Mouse (Mus musculus): ENCODE results near the gene Pou6f1. TPM values are rescaled to one million over a fixed set of nuclear protein-coding genes. Genes with fewer than 3 reads are reported as not detected.
"Not testable (repeated sequence)": the region's sequence is repeated elsewhere in the genome, so short reads cannot be mapped to it uniquely, and the experiment has no call there.

The Pou6f1 gene
- polyA plus RNA-seq, 1 experiment = 9.6 TPM

GRCm38 (mm10) chr15:100574378-100574777 lies 25.4 kb downstream of the Pou6f1 start:
- Histone ChIP-seq H3K4me3 (ENCODE audit: insufficient read depth, low read depth, low read length) (no peak overlapping the region), H3K27ac (replicated peaks; ENCODE audit: low read depth, low read length) (peak overlapping the region; percentile 1; the same call in 1 of the 2 replicates), H3K4me1 (ENCODE audit: control insufficient read depth, insufficient read depth, insufficient read length, low read length) (0 out of 2 replicates have a peak, but pooled peaks cover 3% of the 10 kb centered on the region)

DNA sequence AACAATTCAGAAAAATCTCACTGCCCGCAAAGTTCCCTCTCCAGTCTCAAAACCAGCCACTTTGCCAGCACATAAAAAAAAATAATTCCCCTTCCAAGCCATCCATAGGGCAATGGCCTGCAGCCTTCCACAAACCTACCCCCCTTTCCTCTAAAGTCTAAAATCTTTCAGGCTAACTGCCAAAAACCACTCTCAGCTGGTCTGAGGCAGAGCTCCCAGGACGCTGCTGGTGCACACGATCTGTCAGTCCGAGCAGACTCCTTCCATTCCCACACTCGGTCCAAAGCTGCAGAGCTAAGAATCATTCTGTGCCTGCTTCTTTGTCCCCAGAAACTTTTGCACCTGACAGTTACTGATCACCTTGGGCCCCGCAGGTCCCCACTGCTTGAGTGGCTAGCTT lies 25.8 kb downstream of the Pou6f1 start:
- H3K27ac ChIP-seq (replicated peaks; ENCODE audit: low read depth, low read length) = peak overlapping the region; percentile 1; the same call in 1 of the 2 replicates
- H3K4me3 ChIP-seq (ENCODE audit: insufficient read depth, low read depth, low read length) = no peak overlapping the region
- 0 out of 2 replicates have a peak, but pooled peaks cover 3% of the 10 kb centered on the region for H3K4me1 ChIP-seq (ENCODE audit: control insufficient read depth, insufficient read depth, insufficient read length, low read length)

DNA sequence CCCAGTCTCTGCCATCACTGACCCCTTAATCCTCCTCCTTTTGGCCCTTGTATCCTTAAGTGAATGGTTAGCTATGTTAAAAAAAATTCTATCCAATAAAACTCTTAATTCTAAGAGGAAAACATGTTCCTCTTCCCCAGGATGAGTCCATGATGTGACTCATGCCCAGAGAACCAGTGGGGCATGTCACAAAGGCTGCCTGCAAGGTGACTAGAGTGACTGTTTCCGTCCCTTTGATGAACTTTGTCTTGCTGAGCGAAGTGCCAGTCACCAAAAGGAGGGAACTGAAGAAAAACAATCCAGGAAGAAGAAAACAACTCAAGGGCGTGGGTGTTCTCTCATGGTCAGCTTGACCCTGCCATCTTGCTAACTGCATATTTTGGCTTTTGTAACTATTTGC lies 30.5 kb downstream of the Pou6f1 start:
- no peak overlapping the region for H3K27ac ChIP-seq (replicated peaks; ENCODE audit: low read depth, low read length)
- H3K4me1 ChIP-seq (ENCODE audit: control insufficient read depth, insufficient read depth, insufficient read length, low read length) = 0 out of 2 replicates have a peak, but pooled peaks cover 3% of the 10 kb centered on the region
- no peak overlapping the region for H3K4me3 ChIP-seq (ENCODE audit: insufficient read depth, low read depth, low read length)

DNA sequence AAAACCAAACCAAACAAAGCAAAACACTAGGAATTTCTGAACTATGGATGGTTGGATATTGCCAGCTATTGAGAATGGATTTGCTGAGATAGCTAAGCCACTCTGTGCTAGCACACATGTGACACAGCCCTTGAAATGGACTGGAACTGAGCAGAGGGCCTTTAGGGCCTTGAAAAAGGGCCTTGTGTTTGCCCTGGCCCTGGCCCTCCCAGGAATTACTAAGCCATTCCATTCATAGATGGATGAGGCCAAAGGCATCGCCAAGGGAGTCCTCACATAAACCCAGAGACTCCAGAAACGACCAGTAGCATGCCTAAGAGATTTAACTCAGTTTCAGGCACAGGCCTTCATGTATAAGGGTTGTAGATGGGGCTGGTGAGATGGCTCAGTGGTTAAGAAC lies 33.3 kb downstream of the Pou6f1 start:
- Histone ChIP-seq H3K27ac (replicated peaks; ENCODE audit: low read depth, low read length) (no peak overlapping the region), H3K4me1 (ENCODE audit: control insufficient read depth, insufficient read depth, insufficient read length, low read length) (no peaks in the 10 kb centered on the region), H3K4me3 (ENCODE audit: insufficient read depth, low read depth, low read length) (no peak overlapping the region)

GRCm38 (mm10) chr15:100557705-100558433 lies 41.9 kb downstream of the Pou6f1 start:
- Histone ChIP-seq H3K4me1 (ENCODE audit: control insufficient read depth, insufficient read depth, insufficient read length, low read length) (no peaks in the 10 kb centered on the region), H3K4me3 (ENCODE audit: insufficient read depth, low read depth, low read length) (no peak overlapping the region), H3K27ac (replicated peaks; ENCODE audit: low read depth, low read length) (no peak overlapping the region)

GRCm38 (mm10) chr15:100556378-100556777 lies 43.4 kb downstream of the Pou6f1 start:
- Histone ChIP-seq H3K4me3 (ENCODE audit: insufficient read depth, low read depth, low read length) (no peak overlapping the region), H3K27ac (replicated peaks; ENCODE audit: low read depth, low read length) (no peak overlapping the region), H3K4me1 (ENCODE audit: control insufficient read depth, insufficient read depth, insufficient read length, low read length) (no peaks in the 10 kb centered on the region)

GRCm38 (mm10) chr15:100555965-100556364 lies 43.8 kb downstream of the Pou6f1 start:
- no peaks in the 10 kb centered on the region for H3K4me1 ChIP-seq (ENCODE audit: control insufficient read depth, insufficient read depth, insufficient read length, low read length)

GRCm38 (mm10) chr15:100551326-100552307 lies 48.2 kb downstream of the Pou6f1 start, which contains the start of gene Tfcp2:
TSS of gene Tfcp2 (minus strand) at chr15:100552008.
- Histone ChIP-seq H3K4me3 (ENCODE audit: insufficient read depth, low read depth, low read length) (peak within 1 kb of the TSS; percentile 76), H3K4me1 (ENCODE audit: control insufficient read depth, insufficient read depth, insufficient read length, low read length) (no peaks in the 10 kb centered on the region), H3K27ac (replicated peaks; ENCODE audit: low read depth, low read length) (peak within 1 kb of the TSS; percentile 74)

More at GRCm38 (mm10) chr15:100555965-100556364, 43.8 kb downstream of the Pou6f1 start:
- no peak overlapping the region for H3K4me3 ChIP-seq (ENCODE audit: insufficient read depth, low read depth, low read length)
- no peak overlapping the region for H3K27ac ChIP-seq (replicated peaks; ENCODE audit: low read depth, low read length)

- Histone ChIP-seq H3K4me3 (ENCODE audit: insufficient read depth, low read depth, low read length) (no peak overlapping the region), H3K4me1 (ENCODE audit: control insufficient read depth, insufficient read depth, insufficient read length, low read length) (no peaks in the 10 kb centered on the region), H3K27ac (replicated peaks; ENCODE audit: low read depth, low read length) (no peak overlapping the region)
Measured at GRCm38 (mm10) chr15:100550280-100550679, 49.5 kb downstream of the Pou6f1 start.

DNA sequence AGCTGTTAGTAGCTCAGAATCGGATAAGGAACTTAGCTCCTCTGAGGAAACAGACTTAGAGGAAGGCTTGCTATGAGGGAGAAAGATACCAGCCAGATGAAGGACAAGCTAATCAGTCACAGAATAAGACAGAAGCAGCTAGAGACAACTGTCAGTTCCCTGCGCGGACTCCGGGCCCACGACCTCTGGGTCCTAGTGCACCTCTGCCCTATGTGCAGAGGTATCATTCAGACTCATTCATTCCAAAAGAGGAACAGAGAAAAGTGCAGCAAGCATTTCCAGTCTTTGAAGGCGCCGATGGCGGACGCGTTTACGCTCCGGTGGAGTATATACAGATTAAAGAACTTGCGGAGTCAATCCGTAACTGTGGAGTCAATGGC lies 56.1 kb downstream of the Pou6f1 start:
- H3K4me1 ChIP-seq (ENCODE audit: control insufficient read depth, insufficient read depth, insufficient read length, low read length); H3K27ac ChIP-seq (replicated peaks; ENCODE audit: low read depth, low read length); H3K4me3 ChIP-seq (ENCODE audit: insufficient read depth, low read depth, low read length): not testable (repeated sequence)

DNA sequence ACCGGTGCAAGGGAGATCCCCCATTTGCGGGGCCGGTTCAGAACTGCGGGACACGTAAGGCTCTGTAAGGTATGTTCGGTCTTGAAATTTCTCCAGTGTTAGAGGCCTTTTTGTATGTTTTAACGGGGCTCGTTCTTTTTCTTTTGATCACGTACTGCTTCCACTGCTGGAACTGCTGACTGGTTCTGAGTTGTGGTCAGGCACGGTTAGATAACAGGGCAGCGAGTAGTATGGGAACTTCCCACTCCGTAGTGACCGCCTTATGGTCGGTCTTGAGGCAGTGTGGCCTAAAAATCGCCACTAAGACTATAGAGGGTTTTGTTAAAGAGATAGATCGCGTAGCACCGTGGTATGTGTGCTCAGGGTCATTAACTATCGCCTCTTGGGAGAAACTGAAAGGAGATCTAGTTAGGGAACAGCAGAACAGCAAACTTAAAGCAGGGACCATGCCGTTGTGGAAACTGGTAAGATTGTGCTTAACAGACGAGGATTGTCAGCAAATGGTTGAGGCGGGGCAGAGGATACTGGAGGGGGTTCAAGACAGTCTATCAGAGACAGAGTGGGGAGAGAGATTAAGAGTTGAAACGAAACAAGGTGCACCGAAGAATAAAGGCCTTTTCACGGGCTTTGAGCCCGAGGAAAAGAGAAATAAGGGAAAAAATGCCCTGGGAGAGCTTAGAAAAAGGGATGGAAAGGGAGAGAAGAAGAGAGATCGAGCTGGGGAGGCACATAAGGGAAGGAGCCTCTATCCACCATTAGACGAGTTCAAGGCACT lies 56.7 kb downstream of the Pou6f1 start:
- H3K4me1 ChIP-seq (ENCODE audit: control insufficient read depth, insufficient read depth, insufficient read length, low read length); H3K27ac ChIP-seq (replicated peaks; ENCODE audit: low read depth, low read length); H3K4me3 ChIP-seq (ENCODE audit: insufficient read depth, low read depth, low read length): not testable (repeated sequence)

GRCm38 (mm10) chr15:100541426-100541825 lies 58.4 kb downstream of the Pou6f1 start:
- Histone ChIP-seq H3K4me1 (ENCODE audit: control insufficient read depth, insufficient read depth, insufficient read length, low read length) (no peaks in the 10 kb centered on the region), H3K27ac (replicated peaks; ENCODE audit: low read depth, low read length) (no peak overlapping the region), H3K4me3 (ENCODE audit: insufficient read depth, low read depth, low read length) (no peak overlapping the region)

GRCm38 (mm10) chr15:100541001-100541400 lies 58.8 kb downstream of the Pou6f1 start:
- not testable (repeated sequence) for H3K27ac ChIP-seq (replicated peaks; ENCODE audit: low read depth, low read length)

DNA sequence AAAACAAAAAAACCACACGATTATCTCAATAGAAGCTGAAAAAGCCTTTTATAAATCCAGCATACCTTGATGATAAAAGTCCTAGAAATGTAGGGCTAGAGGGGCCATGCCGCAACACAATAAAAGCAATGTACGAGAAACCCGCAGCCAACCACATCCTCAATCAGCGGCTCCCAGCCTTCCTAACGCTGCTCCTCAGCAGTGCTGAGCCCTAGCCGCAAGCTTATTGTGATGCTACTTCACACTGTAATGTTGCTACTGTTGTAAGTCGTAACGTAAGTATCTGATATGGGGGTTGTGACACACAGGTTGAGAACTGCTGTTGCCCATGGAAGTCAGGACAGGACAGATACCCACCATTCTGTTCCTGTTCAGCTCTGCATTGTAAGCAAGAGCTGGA lies 60.4 kb downstream of the Pou6f1 start:
- Histone ChIP-seq H3K4me3 (ENCODE audit: insufficient read depth, low read depth, low read length) (no peak overlapping the region), H3K4me1 (ENCODE audit: control insufficient read depth, insufficient read depth, insufficient read length, low read length) (no peaks in the 10 kb centered on the region)

More at GRCm38 (mm10) chr15:100541001-100541400, 58.8 kb downstream of the Pou6f1 start:
- H3K4me1 ChIP-seq (ENCODE audit: control insufficient read depth, insufficient read depth, insufficient read length, low read length); H3K4me3 ChIP-seq (ENCODE audit: insufficient read depth, low read depth, low read length): not testable (repeated sequence)

DNA sequence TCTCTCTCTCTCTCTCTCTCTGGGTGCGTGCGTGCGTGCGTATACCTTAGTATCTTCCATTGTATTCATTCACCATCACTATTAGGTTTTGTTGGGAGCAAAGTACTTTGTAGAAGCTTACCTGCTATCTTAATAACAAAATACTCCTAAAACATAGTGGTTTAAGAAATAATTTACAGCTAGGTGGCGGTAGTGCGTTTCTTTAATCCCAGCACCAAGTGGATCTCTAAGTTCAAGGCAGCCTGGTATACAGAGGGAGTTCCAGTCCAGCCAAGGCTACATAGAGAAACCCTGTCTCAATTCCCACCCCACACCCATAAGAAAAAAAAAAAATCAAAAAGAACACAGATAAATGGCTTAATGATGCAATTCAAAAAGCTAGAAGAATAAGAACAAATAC lies 61.9 kb downstream of the Pou6f1 start:
- no peak overlapping the region for H3K27ac ChIP-seq (replicated peaks; ENCODE audit: low read depth, low read length)
- no peak overlapping the region for H3K4me3 ChIP-seq (ENCODE audit: insufficient read depth, low read depth, low read length)
- no peaks in the 10 kb centered on the region for H3K4me1 ChIP-seq (ENCODE audit: control insufficient read depth, insufficient read depth, insufficient read length, low read length)

More for the DNA sequence above, 60.4 kb downstream of the Pou6f1 start:
- no peak overlapping the region for H3K27ac ChIP-seq (replicated peaks; ENCODE audit: low read depth, low read length)
